Comparison of ENCODE assay signal across 8 mouse cellular contexts in the genomic region with DNA sequence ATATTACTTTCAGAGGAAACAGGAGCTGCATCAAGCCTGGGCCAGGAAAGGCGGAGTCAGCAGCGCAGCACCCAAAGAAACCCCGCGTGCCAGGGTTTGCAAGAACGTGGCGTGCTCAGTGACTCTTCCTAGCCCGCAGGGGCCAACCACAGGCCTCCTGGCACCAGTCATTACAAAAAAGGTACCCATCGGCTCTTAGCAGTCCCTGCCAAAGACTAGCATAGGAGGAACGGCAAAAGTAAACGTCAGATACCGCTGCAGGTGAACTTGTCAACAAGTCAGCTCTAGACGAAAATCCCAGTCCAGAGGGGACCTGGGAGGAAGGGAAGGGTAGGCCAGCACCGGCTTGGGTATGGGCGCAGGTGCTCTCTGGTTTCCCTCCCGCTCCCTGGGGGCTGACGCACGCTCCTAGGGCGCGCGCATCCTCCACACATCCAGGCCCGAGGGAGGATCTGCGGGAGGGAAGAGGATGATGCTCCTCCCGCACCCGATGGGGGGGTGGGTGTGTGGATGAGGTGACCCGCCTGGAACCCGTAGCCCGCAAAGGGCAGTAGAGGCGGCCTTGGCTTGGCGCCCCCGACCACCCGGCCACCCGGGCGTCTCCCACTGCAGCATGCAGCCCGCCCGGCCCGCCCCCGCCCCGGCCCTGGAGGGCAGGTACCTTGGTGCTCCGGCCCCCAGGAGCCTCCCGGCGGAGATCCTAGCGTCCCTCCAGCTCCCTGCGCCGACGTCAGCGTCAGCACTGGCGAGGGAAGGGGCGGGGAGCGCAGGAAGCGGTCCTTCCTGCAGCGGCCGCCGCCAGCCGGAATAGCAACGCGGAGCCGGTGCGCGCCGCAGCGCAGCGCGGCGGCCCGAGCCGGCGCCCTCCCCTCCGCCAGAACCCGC. TPM values are rescaled to one million over a fixed set of nuclear protein-coding genes. Genes with fewer than 3 reads are reported as not detected.
DNase-seq lines count a peak whose midpoint lies in the region; ATAC-seq and TF ChIP-seq lines count a peak whose summit lies in the region.

No protein-coding gene starts in this region.

- TF ChIP-seq CTCF in G1E (IDR thresholded peaks at IDR 0.05; ENCODE audit: low read depth, low read length) = no peak

- H3K4me3 ChIP-seq in G1E (ENCODE audit: low read depth, low read length) = peak overlapping the region; percentile 54
- H3K4me3 ChIP-seq in forebrain, embryonic 15.5 days = peak overlapping the region; percentile 77
- peak overlapping the region; percentile 59 for H3K4me3 ChIP-seq in liver, embryonic 15.5 days (replicated peaks)
- H3K4me3 ChIP-seq in neural tube, embryonic 13.5 days = peak overlapping the region; percentile 79

- intact Hi-C loops in heart, postnatal 25 days (cut with DNase I) = no loop called here

- no peak for ATAC-seq in G1E (ENCODE audit: extremely low read depth, insufficient number of reproducible peaks, low FRiP score, poor library complexity, severe bottlenecking)
- peak; percentile 83 for ATAC-seq in cerebellum, adult (ENCODE audit: insufficient number of reproducible peaks, low FRiP score, low TSS enrichment)
- peak; percentile 95 for ATAC-seq in forebrain, embryonic 15.5 days (replicated peaks)
- peak; percentile 62 for ATAC-seq in liver, embryonic 15.5 days (ENCODE audit: insufficient read depth)
- peak; percentile 94 for ATAC-seq in neural tube, embryonic 13.5 days (ENCODE audit: low read depth)

- peak overlapping the region; percentile 95 for H3K4me2 ChIP-seq in forebrain, embryonic 15.5 days (replicated peaks)
- peak overlapping the region; percentile 72 for H3K4me2 ChIP-seq in liver, embryonic 15.5 days
- peak overlapping the region; percentile 90 for H3K4me2 ChIP-seq in neural tube, embryonic 13.5 days

- H3K27ac ChIP-seq in forebrain, embryonic 15.5 days (replicated peaks) = peak overlapping the region; percentile 72
- H3K27ac ChIP-seq in liver, embryonic 15.5 days (replicated peaks) = no peak overlapping the region
- peak overlapping the region; percentile 81 for H3K27ac ChIP-seq in neural tube, embryonic 13.5 days (replicated peaks)

- peak overlapping the region; percentile 80 for H3K9ac ChIP-seq in forebrain, embryonic 15.5 days (replicated peaks)
- H3K9ac ChIP-seq in liver, embryonic 15.5 days = 0 out of 2 replicates have a peak overlapping the region, but pooled peaks have one; percentile 18
- peak overlapping the region; percentile 88 for H3K9ac ChIP-seq in neural tube, embryonic 13.5 days

- H3K4me1 ChIP-seq in G1E (ENCODE audit: insufficient read depth, low read depth, low read length) = peaks cover 13% of the 10 kb centered on the region
- H3K4me1 ChIP-seq in forebrain, embryonic 15.5 days = peaks cover 10% of the 10 kb centered on the region
- peaks cover 8% of the 10 kb centered on the region; the same call in 1 of the 2 replicates for H3K4me1 ChIP-seq in liver, embryonic 15.5 days (replicated peaks)
- H3K4me1 ChIP-seq in neural tube, embryonic 13.5 days (replicated peaks) = peaks cover 13% of the 10 kb centered on the region; the same call in 1 of the 2 replicates

- peaks cover 10% of the 10 kb centered on the region for H3K9me3 ChIP-seq in G1E (replicated peaks)
- H3K9me3 ChIP-seq in forebrain, embryonic 15.5 days = no peaks in the 10 kb centered on the region
- H3K9me3 ChIP-seq in liver, embryonic 15.5 days (replicated peaks) = no peaks in the 10 kb centered on the region
- H3K9me3 ChIP-seq in neural tube, embryonic 13.5 days = no peaks in the 10 kb centered on the region

- no peaks in the 10 kb centered on the region for H3K36me3 ChIP-seq in G1E (replicated peaks)
- no peaks in the 10 kb centered on the region for H3K36me3 ChIP-seq in forebrain, embryonic 15.5 days
- H3K36me3 ChIP-seq in liver, embryonic 15.5 days (replicated peaks) = no peaks in the 10 kb centered on the region
- H3K36me3 ChIP-seq in neural tube, embryonic 13.5 days = no peaks in the 10 kb centered on the region

- peaks cover 13% of the 10 kb centered on the region; the same call in 1 of the 2 replicates for H3K27me3 ChIP-seq in G1E (ENCODE audit: insufficient read depth, low read length)
- peaks cover 10% of the 10 kb centered on the region; the same call in 1 of the 2 replicates for H3K27me3 ChIP-seq in forebrain, embryonic 15.5 days
- peaks cover 46% of the 10 kb centered on the region for H3K27me3 ChIP-seq in liver, embryonic 15.5 days
- H3K27me3 ChIP-seq in neural tube, embryonic 13.5 days = 0 out of 2 replicates have a peak, but pooled peaks cover 8% of the 10 kb centered on the region

- under 1% methylated on average over 59 of the region's 69 CpGs for WGBS in forebrain, embryonic 15.5 days
- WGBS in liver, embryonic 15.5 days (ENCODE audit: insufficient replicate concordance) = 1% methylated on average over 67 of the region's 69 CpGs
- under 1% methylated on average over 65 of the region's 69 CpGs for WGBS in neural tube, embryonic 13.5 days

- no peak for DNase-seq in G1E (ENCODE audit: low spot score)
- DNase-seq in heart, postnatal 25 days (ENCODE audit: low spot score) = peak; percentile 36
- DNase-seq in layer of hippocampus, adult 11-12 months (ENCODE audit: low spot score) = peak; percentile 63
- peak; percentile 33 to 64 for DNase-seq in urinary bladder, postnatal 36 days (ENCODE audit: low spot score in 2 of 2)

RNA-seq across cellular contexts. Expression of a gene that starts 0.6 kb away (rescaled TPM):
- 8.3 and 13.6 TPM in 2 replicates for total RNA-seq in G1E (2014; fragmentation: Nextera tagmentation)
- total RNA-seq in G1E (2017) = 2.9 and 3.5 TPM in 2 replicates
- 3.0 and 3.4 TPM in 2 replicates for polyA plus RNA-seq in G1E (2012)
- polyA plus RNA-seq in forebrain, embryonic 15.5 days (2015; fragmentation: Nextera tagmentation; extraction: Ambion mirVana) = 41.6 and 43.9 TPM in 2 replicates
- 1 to 10 TPM; 7.9 to 8.0 TPM for total RNA-seq in heart, postnatal 25 days (2021)
- polyA plus RNA-seq in liver, embryonic 15.5 days (2015; fragmentation: Nextera tagmentation; extraction: Ambion mirVana) = 5.3 and 5.6 TPM in 2 replicates
- 43.3 and 46.2 TPM in 2 replicates for polyA plus RNA-seq in neural tube, embryonic 13.5 days (2015; fragmentation: Nextera tagmentation; extraction: Ambion mirVana)

Comparison
In these comparisons a context has a peak if more than half of its experiments do, and no peak if none do; other contexts are left out.
1. H3K9ac ChIP-seq: peak in every context shown above with its lines; median percentile 88 in neural tube, embryonic 13.5 days; 80 in forebrain, embryonic 15.5 days; 18 in liver, embryonic 15.5 days.